Mouse (Mus musculus): ENCODE data around the gene Ifrd1.

The Ifrd1 gene

DNA sequence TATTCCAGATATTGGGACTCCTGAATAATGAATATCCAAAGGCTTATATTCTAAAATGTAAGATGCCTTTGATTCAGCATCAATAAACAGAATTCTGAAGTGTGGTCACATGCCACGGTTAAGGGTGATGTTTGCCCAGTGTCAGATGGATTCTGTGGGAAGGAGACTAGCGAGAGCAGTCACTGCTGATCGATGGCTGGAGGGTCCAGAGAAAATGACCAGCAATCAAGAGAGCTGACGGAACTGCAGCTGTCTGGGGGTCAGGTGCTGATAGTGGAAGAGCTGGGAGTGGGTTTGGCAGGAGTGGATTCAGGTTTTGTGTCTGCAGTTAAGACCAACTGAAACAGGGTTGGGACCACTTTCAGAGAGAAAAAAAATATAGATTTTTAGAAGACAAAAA, 5.1 kb downstream of the Ifrd1 start:
- DNase-seq (ENCODE audit: low spot score) = no peak

DNA sequence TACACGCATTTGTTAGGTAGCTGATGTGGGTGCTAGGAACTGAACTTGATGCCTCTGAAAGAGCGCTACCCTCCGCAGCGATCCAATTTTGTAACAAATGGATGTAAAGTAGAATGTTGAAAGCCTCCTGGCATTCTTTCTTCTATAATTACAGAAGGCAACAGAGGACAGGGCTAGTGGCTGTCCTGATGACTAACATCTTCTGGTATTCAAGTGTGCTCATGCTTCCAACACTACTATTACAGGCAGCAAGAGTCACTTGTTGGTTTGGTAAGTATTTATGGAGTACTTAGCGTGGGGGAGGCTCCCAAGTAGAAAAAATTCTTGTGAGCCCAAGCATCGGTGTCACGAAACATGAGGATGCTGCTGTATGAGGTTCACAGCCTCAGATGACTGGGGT, 9.1 kb downstream of the Ifrd1 start:
- DNase-seq (ENCODE audit: low spot score) = no peak

DNA sequence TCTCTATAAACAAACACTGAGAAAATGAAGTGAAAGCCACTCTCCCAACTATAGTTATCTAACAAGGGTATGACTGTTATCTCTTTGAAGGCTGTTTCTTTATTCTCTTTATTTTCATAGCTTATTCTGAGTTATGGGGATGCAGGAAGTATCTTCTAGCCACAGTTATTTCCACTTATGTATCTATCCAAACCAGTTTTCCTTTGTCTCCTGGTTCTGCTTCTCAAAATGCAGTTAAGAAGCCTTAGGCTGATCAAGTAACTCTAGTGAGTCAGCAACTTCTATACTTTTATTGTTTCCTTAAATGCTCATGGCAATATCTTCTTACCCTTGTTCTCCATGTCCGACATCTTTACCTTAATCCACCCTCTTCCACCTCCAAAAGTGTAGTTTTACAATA, 16.1 kb downstream of the Ifrd1 start:
- DNase-seq (ENCODE audit: low spot score) = no peak

DNA sequence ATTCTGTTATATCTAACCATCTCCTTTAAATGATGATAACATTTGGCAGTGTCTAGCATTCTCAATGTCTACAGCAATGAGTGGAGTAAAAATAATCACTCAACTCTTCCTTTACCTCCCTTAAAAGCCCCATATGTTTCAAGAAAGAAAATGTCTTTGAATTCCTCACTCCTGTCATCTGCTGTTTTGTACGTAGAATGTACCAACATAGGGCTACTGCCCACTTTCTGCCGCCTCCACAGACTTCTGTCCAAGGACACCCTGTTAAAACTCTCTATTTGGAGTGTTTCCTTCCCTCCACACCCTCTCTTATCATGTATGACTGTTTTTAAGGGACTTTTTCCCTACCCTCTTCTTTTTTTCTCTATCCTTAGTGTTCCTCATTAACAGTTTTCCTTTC, 16.7 kb downstream of the Ifrd1 start:
- no peak for DNase-seq (ENCODE audit: low spot score)

DNA sequence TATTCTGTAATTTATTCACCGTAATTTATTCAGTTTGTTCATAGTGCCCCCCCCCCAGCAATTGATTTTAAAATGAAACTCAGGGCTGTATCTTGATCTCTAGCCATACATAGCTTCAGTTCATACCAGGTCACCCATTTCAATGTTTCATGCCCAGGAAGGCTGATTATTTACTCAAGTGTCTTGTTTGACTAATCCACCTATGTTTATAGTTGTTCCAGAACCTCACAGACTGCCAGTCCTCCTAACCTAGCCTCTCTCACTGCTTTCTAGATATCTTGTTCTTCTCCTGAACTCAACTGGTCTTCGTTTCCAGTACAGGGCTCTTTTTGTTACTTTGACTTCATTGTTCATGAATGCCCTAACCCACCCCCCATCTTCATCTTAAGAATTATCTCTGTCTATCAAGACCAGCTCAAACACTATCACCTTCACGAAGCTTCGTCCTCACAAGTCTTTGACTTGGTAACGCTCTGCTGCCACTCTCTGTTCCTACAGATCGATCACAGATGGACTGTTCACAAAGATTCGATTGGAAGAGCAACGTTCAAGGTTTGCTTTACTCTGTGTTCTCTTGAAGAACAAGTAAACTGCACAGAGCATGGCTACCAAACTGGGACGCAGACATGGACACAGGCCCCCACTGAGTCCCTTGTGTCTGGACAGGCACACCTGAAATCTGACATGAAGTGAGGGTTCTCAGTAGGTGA, 24.0 kb downstream of the Ifrd1 start:
- no peak for DNase-seq (ENCODE audit: low spot score)

DNA sequence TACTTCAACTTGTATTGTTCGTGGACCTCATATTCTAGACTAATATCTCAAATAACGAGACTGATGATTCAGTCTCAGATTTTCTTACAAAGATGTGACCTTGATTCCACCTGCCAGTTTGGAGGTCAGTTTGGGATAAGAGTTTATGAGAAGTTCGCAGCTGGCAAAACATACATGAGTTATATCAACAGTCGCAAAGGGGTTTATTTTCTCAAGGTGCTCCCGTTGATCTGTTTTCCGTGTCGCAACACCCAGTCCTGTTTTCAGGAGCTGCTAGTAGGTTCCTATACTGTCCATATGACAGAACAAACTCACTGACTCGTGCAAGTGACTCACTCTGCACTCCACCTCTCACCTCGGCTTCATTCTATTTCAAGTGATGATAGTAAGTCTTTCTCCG, 24.6 kb downstream of the Ifrd1 start:
- no peak for DNase-seq (ENCODE audit: low spot score)

DNA sequence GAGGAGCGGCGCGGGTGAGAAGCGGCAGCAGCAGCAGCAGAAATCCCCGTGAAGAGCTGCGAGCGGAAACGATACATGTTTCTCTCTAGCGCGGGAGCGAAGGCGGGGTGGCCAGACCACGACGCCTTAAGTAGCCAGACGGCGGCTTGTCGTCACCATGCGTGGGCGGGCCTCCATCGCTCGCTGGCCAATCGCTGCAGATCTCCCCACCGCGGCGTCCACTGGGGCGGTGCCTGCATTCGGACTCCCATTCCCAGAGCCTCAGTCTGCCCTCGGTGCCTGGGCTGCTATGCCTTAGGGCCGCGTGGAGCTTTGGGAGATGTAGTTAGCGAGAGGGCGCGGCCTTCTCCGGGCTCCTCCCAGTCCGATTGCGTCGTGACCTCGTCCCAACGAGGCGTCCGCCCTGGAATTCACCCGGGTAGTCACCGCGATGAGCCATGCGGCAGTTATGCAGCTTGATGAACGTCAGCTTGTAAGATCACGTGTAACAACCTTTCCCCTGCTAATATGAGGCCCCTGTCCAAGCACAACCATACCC, 25.2 kb downstream of the Ifrd1 start:
- DNase-seq (ENCODE audit: low spot score) = peak; percentile 99

DNA sequence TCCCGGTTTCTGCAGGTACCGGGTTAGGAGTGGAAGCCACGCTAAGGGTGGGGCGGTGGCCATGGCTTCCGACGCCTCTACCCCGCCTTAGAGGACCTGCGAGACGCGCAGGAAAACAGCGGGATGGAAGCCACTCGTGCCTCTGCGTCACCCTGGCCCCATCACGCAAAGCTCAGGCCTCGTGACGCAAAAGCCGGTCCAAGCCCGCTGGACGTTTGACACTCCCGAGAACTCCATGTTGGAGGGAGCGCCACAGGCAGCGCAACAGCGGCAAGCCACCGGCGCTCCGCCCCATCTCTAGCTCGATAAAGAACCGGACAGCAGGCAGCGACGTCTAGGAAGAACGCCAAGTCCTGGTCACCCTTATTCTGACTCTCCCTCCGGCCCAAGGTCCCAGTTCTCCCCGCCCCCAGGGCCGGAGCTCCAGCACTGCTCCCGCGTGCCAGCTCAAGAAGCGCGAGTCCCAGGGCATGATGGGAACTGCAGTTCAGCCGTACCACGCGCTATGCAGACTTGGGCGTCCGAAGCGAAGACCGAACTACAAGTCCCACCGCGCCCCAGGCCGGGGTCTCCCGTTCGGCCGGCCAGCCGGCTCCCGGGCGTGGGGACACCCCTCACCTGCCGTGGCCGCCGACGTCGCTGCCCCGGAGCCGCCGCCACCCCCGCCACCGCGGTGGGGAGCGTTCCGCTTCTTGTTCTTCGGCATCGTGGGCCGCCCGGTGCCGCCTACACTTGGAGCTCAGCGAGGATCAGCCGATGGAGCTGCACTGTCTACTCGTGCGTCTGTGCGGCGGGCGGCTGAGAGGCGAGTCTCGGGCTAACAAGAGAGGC, 25.8 kb downstream of the Ifrd1 start:
- peak; percentile 98 for DNase-seq (ENCODE audit: low spot score)

DNA sequence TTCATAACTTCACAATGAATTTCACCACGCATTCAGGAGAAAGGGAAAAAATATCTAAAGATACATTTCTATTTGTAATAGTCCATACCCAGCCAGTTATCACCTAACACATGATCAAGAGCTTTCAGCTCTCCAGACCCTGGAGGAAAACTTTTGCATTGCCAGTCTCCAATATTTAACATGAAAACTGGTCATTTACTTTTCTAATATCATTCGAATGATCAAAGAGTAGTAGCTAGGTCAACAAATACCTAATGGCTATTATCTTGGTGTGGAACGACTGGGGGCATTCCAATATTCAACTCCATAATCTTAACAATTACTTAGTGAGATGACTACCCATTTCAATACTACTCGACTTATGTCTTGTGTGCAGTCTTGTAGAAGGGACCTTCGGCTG, 26.7 kb downstream of the Ifrd1 start:
- no peak for DNase-seq (ENCODE audit: low spot score)

DNA sequence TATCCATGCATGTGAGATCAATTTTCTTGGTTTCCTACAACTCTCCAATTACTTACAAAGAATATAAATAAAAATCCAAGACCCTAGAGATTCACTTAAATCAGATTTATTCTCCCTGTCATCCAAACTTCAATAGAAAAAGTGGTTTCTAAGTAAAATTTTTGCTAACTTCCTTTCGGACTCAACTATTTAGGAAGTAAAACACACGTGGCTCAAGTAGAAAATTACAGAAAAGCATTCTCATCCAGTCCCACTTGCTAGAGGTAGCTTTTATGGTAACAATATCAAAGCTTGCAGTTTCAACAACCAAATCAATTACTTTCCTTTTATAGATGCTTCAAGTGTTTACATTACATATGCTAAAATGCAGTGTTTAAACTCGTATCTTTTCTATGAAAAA, 27.4 kb downstream of the Ifrd1 start:
- DNase-seq (ENCODE audit: low spot score) = no peak

DNA sequence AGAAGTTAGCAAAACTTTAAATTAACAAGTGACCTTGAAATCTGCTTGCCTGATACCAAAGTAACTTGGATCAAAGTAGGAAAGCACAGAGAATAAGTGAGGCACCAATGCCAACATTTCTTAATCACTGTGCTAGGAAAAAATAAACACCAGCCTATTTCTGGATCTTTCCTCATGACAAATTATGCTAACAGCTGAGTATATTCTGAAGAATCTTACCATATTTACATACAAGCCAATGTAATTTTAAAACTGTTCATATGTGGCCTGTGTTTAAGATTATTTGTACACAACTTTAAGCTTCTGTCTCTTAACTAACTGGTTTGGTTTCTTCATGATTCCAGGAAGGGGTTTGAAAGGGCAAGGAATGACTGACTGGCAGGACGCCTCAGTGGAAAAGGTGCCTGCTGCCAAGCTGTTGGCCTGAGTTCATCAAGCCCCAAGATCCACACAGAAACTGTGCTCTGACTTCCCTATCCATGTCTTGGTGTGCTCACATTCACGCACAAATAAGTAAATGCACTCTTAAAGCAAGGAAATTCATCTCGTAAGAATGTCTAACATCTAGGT, 28.2 kb downstream of the Ifrd1 start:
- no peak for DNase-seq (ENCODE audit: low spot score)

DNA sequence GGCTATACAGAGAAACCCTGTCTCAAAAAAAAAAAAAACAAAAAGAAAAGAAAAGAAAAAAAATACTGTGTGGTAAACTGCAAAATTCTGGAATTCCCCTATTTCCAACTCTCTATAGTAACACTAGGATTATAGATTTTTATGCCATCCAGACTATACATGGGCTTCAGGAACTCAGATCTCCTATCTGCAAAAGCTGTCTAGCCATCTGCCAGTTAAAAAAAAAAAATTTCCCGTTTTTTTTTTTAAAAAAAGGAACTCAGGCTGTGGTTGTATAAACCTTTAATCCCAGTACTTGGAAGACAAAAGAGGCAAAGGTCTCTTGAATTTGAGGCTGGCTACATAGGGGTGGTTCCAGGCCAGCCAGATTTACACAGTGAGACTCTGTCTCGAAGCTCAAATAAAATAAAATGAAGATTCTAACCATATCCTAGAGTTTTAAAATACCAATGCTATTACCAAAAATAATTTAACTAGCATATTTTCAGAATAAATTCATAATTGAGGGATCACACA, 29.8 kb downstream of the Ifrd1 start:
- DNase-seq (ENCODE audit: low spot score) = no peak

DNA sequence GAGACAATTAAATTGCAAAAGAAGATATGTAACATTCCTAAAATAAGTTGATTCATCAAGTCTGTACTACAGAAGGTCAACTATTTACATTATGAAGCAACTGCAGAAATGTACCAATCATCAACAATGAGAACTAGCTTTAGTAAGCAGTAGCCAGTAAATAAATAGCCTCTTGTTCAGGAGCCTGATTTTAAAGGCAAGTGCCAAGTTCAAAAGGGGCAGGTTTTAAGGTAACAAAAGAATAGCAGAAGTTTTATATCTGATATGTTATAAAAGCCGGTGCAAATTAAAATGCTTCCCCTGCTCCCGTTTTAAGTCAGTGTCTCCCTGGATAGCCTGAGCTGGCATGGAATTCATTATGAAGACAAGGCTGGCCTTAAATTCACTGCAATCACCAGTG, 30.5 kb downstream of the Ifrd1 start:
- DNase-seq (ENCODE audit: low spot score) = no peak

DNA sequence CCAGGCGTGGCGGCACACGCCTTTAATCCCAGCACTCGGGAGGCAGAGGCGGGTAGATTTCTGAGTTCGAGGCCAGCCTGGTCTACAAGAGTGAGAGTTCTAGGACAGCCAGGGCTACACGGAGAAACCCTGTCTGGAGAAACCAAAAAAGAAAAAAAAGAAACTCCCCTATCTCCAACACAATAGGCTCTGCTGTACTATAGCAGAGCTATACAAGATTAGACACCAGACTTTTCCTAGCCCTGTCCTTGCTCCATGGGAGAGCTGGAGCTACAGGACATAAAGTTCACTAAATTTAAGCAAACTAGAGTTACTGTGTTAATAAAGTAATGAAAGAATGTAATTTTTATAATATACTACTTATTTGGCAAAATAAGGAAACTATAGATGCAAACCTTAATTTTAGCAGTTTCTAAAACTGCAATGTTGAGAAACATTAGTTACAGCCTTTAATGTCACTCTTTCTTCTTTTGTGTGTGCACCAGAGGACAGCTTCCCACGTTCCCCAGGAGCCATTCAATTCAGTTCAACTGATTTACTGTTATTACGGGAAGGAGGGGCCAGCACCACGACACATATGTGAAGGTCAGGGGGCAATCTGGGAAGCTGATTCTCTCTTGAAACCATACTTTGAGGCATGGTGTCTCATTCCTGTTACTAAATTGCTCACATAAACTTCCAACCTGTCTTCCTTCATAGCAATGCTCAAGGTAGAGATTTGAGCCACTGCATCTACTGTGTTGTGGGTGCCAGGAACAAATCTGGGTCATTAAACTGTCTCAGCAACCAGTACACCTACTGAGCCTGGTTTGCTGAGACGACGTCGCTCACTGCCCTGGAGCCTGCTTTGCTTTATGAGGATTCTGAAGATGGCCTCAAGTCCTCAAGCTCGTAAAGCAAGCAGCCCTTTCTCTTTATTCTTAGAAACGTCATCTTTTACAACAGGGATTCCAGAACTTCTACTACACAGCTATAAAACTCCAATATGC, 33.1 kb downstream of the Ifrd1 start:
- peak; percentile 27 for DNase-seq (ENCODE audit: low spot score)

DNA sequence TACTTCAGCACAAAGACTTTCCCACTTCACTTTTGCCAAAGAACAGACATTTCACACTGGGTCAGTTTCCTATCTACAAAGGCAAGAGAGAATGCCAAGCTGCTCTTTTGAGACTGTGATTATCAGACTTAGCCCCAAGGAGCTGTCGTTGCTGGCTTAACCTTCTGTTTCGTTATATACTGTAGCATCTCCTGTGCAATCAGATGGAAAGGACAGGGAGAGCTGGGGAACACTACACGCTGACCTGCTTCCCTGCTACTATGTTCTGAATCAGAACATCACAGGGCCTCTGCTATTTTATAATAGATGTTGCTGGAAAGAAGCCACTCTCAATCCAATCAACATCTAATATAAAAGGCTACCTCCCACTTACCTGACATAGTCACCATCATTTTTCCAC, 39.3 kb downstream of the Ifrd1 start:
- DNase-seq (ENCODE audit: low spot score) = no peak

DNA sequence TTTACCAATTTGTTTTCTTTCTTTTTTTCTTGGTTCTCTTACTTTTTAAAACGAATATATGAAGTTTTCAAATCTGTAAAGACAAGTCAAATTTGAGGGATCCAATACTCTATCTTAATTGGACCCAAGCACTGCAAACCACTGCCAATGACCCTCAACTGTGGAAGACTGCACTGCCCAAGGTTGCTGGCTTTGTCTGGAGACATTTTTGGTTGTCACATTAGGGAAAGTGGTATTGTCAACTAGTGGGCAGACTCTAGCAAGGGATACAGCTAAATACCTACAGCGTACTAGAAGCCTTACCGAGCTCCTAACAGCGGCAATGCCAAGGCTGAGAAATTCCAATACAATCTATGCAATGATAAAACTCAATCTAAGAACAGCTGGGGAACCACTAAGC, 40.4 kb downstream of the Ifrd1 start:
- DNase-seq (ENCODE audit: low spot score) = no peak

DNA sequence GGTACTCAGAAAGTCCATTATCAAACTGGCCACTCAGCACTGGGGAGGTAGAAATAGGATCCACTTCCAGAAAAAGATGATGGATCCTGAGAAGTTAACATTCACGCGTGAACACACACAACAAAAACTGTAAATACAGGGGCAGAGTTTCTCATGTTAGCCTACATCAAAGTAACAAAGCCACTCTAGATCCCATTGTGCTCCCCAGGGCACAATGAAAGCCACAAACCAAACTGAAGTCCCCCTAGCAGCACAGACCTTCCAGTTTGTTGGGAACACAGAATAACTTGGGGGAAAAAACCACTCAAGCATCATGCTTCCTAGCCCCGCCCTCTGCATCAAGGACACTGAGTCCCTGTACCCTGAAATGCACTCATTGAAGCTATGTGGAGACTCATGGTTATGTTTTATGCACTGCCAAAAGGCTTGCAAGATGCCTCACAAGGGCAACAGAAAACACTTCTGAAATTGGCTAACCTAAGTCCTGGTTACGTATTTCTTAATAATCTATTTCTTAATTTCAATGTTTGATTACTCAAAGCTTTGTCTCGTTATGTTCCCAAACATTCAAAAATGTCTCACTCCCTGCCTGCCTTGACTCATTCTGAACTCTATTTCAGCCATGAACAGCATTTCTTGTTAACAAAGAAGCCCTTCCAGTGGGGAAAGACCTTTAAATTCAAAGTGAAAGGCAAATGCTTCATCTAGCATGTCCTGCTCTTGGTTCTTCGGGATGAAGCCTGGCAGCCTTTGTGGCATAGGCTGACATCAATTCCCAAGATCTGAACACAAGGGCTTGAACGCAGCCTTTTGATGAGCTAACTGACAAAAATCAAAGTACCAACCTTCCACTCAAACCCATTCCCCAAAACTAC, 45.9 kb downstream of the Ifrd1 start:
- no peak for DNase-seq (ENCODE audit: low spot score)

DNA sequence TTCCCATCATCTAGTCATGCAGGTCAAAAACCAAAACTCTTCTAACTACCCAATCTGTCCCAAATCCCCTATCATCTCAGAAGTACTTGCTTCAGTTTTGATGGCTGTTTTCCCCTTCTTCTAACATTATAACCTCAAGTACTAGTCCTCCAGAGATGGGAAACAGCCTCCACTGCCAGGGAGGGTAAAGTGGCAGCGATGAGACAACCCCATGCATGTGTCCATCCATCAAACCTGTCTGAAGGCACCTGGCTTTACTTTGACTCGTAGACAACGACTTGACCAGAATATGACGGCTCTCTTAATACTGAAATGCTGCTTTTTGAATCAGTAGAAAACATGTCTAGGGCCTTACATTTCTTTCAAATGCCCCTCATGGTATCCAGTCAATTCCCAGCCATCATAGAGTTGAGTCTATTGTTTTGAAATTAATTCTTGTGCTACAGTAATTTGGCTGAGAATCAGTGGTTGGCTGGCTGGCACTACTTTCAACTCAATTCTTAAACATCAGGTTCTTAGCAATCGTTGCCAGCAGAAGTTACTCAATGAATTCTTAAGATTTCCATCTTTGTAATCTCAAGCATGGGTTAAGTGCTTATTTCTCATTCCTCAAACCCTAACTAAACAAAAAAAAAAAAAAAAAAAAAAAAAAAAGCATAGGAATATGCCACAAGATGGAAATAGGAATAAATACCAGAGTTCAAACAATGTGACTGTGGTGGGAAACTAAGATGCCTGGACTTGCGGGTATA, 47.6 kb downstream of the Ifrd1 start:
- no peak for DNase-seq (ENCODE audit: low spot score)

DNA sequence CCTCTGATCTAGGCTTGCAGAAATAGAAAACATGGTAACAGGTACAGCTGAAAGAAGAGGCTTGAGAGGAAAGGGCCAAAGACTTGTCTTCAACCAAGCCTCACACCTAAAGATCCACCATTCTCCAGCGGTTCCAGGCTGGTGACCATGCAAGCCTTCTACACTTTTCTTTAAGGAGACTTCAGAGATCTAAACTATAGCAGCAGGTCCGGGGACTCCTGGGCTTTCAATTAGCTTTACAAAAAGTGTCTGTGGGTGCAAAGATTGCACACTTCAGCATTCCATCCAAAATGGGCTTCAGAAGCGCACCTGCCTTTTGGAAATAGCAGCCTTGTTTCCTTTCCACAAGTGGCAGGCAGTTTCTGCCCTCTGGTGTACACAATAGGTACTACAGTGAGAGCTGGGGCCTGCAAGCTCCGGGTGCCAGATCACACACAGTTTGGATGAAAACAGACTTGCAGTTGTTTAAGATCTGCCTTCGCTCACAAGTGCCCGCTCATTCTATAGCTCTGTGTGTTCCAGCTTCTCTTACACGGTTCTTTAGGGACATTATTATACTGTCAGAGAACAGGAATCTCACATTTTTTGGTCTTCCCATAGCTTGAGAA, 48.4 kb downstream of the Ifrd1 start:
- DNase-seq (ENCODE audit: low spot score) = peak; percentile 78
